Mouse (Mus musculus) cerebellum, postnatal 36 days (tissue): ENCODE measurements at regions not wholly inside any gene's neighbourhood (a gene's known extent, or its start where the extent isn't known, plus 50 kb on each side); places are given as distances from the start of the nearest gene placed in this dataset.

Experiments
- DNase-seq, 2 experiments: peaks; one replicate each; pipeline ENCODE4 v3.0.0; 2021 to 2022; ENCODE audit warnings: mixed read lengths in 2 of 2

DNA sequence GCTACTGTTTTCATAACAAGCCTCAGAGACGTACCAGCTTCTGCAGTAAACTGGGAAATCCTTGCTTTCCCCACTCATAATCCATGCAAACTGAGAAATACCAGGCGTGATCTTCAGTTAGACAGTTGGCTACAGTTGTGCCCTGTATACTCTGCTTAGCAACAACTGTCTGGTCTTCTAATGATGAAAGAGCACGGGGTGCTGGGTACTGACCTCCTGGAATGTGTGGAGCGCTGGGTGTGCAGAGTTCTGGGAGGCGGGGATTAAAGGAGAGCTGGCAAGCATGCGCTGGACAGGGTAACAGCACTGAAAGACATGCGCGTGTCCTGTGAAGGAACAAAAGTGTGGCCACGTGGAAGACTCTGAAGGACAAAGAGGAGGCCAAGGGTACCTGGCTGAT, 52.2 kb upstream of the Vgll2 start:
- DNase-seq = no peak
